Mouse (Mus musculus): ENCODE measurements around the gene Cib3.
A peak's percentile ranks its signal among the peaks of the same experiment; 100 is the strongest.

Gene Cib3

DNA sequence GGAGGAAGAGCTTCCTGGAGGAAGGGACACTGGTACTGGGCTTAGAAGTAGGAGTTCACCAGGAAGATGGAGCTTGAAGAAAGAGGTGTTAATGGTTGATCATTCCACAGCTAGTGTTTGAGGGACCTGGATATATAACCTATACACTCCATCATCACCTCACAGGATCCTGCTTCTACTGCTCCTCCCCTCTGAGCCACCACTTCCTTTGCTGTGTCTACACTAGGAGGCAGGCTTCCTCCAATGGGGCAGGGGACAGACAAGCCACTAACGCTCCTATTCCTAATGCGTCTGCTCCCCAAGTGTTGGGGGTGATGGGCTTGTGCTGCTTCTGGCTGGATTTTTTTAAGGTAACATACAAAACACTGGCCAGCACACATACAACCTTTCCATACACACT lies 1.9 kb downstream of the Cib3 start:
- DNase-seq (ENCODE audit: low spot score in 2 of 2), result no peak

DNA sequence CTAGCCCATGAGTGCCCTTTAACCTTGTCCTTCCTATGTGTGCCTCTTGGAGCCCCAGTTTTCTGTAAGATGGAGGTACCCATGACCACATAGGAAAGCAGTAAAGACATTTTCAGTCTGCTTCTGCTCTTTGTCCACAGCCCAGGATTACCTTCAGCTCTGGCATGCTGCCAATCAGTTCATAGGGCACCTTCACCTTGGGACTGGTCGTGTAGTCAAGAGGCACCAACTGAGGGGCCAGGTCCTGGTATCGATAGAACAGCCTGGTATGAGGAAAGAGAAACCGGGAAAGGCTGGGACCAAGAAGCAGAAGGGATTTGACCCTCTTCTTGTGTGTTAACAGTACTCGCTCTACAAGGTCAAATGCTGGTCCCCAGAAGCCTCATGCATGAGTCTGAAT lies 2.4 kb downstream of the Cib3 start:
- no peak for DNase-seq (ENCODE audit: low spot score in 2 of 2)

- no peak for DNase-seq (ENCODE audit: low spot score in 2 of 2)
These were observed 4.1 kb downstream of the Cib3 start for GRCm38 (mm10) chr8:72208582-72208981.

- DNase-seq (ENCODE audit: low spot score in 2 of 2), result no peak
These were observed 14.6 kb downstream of the Cib3 start for GRCm38 (mm10) chr8:72197997-72198396.

GRCm38 (mm10) chr8:72192065-72192464 lies 20.6 kb downstream of the Cib3 start:
- no peak for DNase-seq (ENCODE audit: low spot score in 2 of 2)

DNA sequence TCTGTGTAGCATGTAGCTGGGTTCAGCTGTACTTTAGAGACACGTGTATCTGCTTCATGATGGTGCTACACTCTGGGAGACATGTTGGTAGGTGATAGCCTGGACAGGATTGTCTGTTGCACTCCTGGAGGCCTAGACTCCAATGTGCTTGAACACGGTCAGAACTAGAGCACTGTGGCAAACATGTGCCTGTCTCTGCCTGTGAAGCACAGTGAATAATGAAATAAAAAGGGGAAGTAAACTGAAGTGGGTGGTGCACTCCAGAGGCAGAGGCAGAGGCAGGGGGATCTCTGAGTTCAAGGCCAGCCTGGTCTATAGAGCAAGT lies 22.5 kb downstream of the Cib3 start:
- no peak for DNase-seq (ENCODE audit: low spot score in 2 of 2)

GRCm38 (mm10) chr8:72189417-72190214 lies 23.0 kb downstream of the Cib3 start, which contains the start of gene Hsh2d:
Gene Hsh2d, plus strand, starts transcription at chr8:72189638.
- DNase-seq (ENCODE audit: low spot score in 2 of 2), result peak; percentile 41 to 76

- DNase-seq (ENCODE audit: low spot score in 2 of 2), result no peak
These were observed 24.8 kb downstream of the Cib3 start for GRCm38 (mm10) chr8:72187793-72188331.

DNA sequence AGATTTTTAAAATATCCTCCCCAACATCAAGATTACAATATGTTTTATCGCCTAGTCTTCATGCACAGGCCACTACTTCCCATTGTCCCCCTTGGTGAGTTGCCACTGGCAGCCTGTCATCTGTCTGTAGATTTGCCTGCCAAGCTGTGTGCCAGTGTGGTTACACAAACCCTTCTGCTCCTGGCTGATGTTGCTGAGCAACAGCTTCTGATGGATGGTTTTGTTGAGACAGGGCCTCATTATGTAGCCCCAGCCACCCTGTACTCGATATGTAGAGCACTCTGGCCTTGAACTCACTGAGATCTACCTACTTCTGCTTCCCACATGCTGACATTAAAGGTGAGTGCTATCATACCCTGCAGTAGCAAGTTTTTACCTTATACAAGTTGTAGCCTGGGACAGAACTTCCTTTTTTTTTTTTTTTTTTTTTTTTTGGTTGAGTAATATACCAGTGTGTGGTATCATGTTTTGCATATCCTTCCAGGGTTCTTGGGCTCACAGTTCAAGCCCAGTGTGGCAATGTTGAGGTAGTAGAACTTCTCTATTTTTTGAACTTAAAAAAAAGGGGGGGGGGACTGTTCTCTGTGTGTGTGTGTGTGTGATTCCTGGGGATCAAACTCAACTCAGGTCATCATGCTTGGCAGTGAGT lies 29.0 kb downstream of the Cib3 start:
- DNase-seq (ENCODE audit: low spot score in 2 of 2), result peak in 1 of 2 experiments; percentile 45

DNA sequence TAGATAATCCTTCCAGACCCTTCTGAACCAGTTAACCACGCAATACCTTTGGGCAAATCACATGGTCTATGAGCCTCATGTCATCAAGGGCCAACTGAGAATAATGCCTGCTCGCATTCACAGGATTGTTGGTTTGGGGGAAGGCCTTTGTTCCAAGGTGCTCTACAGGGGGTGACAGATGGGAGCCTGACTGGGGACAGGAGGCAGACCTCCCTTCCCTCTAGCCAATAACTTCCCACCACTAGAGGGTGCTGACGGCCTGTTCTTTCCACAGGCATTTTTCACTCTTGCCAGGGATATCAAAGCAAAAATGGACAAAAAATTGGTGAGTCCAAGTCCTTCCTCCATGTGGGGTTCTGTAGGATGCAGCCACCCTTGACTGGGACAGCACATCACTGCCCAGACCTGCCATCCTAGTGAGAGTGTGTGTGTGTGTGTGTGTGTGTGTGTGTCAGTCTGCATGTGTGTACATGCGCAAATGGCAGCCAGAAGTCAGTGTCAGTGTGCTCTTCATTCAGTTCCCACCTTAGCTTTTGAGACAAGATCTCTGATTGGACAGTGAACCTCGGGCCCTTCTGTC lies 35.2 kb downstream of the Cib3 start:
- DNase-seq (ENCODE audit: low spot score in 2 of 2), result peak; percentile 60 to 85

DNA sequence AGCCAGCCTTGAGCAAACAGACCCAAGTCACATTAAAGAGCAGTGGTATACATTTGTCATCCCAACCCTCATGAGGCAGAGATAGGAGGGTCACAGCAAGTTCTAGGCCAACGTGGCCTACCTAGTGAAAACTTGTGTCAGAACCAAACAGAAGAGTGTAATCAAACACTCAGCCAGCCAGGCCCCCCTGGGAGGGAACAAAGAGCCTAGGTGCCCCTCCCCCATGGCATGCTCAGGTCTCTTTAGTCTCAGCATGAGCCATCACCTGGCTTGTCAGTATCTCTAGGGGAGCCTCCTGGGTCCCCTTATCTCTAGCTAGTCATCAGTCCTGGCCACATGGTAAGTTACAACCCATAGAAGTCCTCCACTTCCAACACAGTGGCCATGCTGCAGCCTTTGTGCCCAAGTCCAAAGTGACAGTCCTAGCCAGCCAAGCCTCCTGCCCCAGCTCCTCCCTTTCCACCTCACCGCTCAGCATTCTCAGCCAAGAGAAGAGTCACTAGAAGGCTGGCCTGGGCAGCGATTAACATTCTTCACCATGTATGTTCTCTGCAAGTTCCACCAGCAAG lies 42.9 kb downstream of the Cib3 start:
- DNase-seq (ENCODE audit: low spot score in 2 of 2), result peak in 1 of 2 experiments; percentile 55

GRCm38 (mm10) chr8:72169098-72169668 lies 43.5 kb downstream of the Cib3 start:
- DNase-seq (ENCODE audit: low spot score in 2 of 2), result peak in 1 of 2 experiments; percentile 64

GRCm38 (mm10) chr8:72162821-72163220 lies 49.8 kb downstream of the Cib3 start:
- DNase-seq (ENCODE audit: low spot score in 2 of 2), result no peak

DNA sequence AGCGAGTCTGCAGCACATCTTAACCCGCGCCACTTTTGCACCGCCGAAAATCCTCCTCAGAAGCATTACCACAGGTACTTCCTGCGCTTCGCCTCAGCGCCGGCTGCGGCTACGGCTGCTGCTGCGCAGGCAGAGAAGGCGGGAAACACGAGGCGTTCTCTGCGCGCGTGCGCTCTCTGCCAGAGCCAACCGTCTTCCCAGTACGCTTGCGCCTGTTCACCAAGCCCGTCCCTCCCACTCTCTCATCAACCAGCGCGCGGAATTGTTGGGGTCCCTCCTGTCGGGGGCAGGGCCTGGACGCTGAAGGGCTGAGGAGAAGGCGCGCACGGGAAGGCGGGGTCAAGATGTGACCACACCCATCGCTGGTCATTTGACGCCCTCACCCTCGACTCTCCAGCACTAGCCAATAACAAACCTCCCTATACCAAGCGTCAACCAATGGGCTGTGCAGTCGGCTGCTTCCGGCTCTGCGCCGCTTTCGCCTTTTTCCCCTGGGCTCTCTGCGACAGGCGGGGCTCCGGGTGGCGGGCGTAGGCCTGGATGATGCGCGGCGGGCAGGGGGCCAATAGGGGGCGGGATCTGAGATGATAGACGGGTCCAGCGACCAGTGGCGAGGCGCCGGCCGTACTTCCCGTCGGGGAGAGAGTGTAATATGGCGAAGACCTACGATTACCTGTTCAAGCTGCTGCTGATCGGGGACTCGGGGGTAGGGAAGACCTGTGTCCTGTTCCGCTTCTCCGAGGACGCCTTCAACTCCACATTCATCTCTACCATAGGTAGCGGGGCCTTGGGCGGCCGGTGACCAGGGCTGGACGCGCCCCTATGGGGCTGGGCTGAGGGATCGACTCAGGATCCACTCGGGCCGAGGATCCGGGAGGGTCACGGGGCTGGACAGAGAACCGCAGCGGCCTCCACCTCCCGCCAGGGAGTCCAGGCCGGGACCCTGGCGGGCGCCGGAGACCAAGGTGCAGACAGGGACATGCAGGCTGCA lies 51.6 kb downstream of the Cib3 start, which contains the start of gene Rab8a:
Gene Rab8a, plus strand, starts transcription at position 494 of the 991 bp plus-strand sequence.
- DNase-seq (ENCODE audit: low spot score in 2 of 2), result peak; percentile 99 to 100

DNA sequence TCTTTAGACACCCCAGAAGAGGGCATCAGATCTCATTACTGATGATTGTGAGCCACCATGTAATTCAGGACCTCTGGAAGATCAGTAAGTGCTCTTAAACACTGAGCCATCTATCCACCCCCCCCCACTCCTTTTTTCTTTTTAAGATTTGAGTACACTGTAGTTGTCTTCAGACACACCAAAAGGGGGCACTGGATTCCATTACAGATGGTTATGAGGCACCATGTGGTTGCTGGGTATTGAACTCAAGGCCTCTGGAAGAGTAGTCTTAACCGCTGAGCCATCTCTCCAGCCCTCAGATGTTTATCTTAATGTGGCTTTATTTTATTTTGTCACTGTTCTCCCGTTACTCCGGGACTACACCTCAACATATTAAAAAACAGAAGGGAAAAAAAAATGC lies 52.6 kb downstream of the Cib3 start:
- DNase-seq (ENCODE audit: low spot score in 2 of 2), result no peak

GRCm38 (mm10) chr8:72158726-72159125 lies 53.9 kb downstream of the Cib3 start:
- no peak for DNase-seq (ENCODE audit: low spot score in 2 of 2)

DNA sequence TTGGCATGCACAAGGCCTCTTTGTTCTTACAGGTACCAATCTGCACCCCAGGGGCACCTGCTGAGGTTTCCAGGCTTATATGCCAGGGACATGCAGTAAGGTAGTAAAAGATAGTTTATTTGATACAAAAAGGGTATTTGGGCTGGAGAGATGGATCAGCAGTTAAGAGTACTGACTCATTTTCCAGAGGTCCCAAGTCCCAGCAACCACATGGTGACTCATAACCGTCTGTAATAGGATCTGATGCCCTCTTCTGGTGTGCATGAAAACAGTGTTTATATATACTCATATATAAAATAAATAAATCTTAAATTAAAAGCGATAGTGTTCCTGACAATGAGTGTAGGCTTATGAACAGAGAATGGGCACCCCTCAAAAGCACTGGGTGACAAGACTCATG lies 54.5 kb downstream of the Cib3 start:
- DNase-seq (ENCODE audit: low spot score in 2 of 2), result no peak
